Mouse (Mus musculus) intestine, postnatal 0 days (tissue): ENCODE data around the gene Ccm2. TPM values are rescaled to one million over a fixed set of nuclear protein-coding genes. Genes with fewer than 3 reads are reported as not detected.

ENCODE experiments used
- ATAC-seq: fragments of 200-750 bp; cut with Nextera tagmentation; 2 replicates; pipeline ENCODE4 v1.8.0; 2017; ENCODE audit warnings: mild to moderate bottlenecking, moderate TSS enrichment, moderate library complexity
- H3K27ac ChIP-seq: fragments of 300-500 bp; sonication (generic); 2 replicates; pipeline ENCODE4 v1.5.1; 2014; ENCODE audit warnings: mild to moderate bottlenecking, low read depth, low read length, moderate library complexity
- H3K27me3 ChIP-seq: fragments of 300-500 bp; sonication (generic); replicated peaks from 2 replicates; pipeline ENCODE4 v1.6.1; 2014; ENCODE audit warnings: low read length, mixed read lengths; ENCODE audit not compliant: control insufficient read depth, insufficient read depth
- H3K36me3 ChIP-seq: fragments of 300-500 bp; sonication (generic); 2 replicates; pipeline ENCODE4 v1.6.1; 2014; ENCODE audit warnings: mild to moderate bottlenecking, moderate library complexity; ENCODE audit not compliant: control insufficient read depth, insufficient read depth
- H3K4me1 ChIP-seq: fragments of 300-500 bp; sonication (generic); replicated peaks from 2 replicates; pipeline ENCODE4 v1.6.1; 2014; ENCODE audit warnings: antibody characterized with exemption, low read length, mixed read lengths; ENCODE audit not compliant: control insufficient read depth, insufficient read depth
- H3K4me2 ChIP-seq: fragments of 300-500 bp; sonication (generic); replicated peaks from 2 replicates; pipeline ENCODE4 v1.6.1; 2014; ENCODE audit warnings: low read depth, mild to moderate bottlenecking, moderate library complexity
- H3K4me3 ChIP-seq: fragments of 300-500 bp; sonication (generic); 2 replicates; pipeline ENCODE4 v1.5.1; 2014; ENCODE audit warnings: low read depth, low read length
- H3K9ac ChIP-seq: fragments of 300-500 bp; sonication (generic); 2 replicates; pipeline ENCODE4 v1.6.1; 2014; ENCODE audit warnings: mild to moderate bottlenecking, low read depth, low read length
- H3K9me3 ChIP-seq: fragments of 300-500 bp; sonication (generic); 2 replicates; pipeline ENCODE4 v1.6.1; 2016; ENCODE audit warnings: mixed run types; ENCODE audit not compliant: control insufficient read depth
- CTCF ChIP-seq: sonication (generic); IDR thresholded peaks from 2 replicates; pipeline ENCODE4 v1.5.1; 2016; ENCODE audit warnings: low read depth, mild to moderate bottlenecking, control low read depth, antibody characterized with exemption, moderate library complexity
- WGBS: fragments of 180-500 bp; shearing (Covaris S2); extraction: QIAGEN DNeasy Blood & Tissue Kit; methylation state at CpG from one replicate; pipeline ENCODE4 v1.1.7; 2014; 5-methylcytosine and 5-hydroxymethylcytosine counted together
- polyA plus RNA-seq: library from polyadenylated mRNA; unstranded; fragments of >200 nt; fragmentation: Nextera tagmentation; extraction: Ambion mirVana; gene quantifications from 2 replicates; pipeline ENCODE4 v1.2.1, GENCODE M21; 2015

The Ccm2 gene
- polyA plus RNA-seq, 1 experiment from 2014 or later, result 37.2 TPM

- 86% methylated on average over 4 of the region's 4 CpGs for WGBS
- H3K27ac ChIP-seq, result no peak overlapping the region
- no peak for TF ChIP-seq CTCF
Observed at GRCm38 (mm10) chr11:6627731-6628130, 81.0 kb downstream of the Ccm2 start.

GRCm38 (mm10) chr11:6628568-6628967, 81.9 kb downstream of the Ccm2 start:
- 0 out of 2 replicates have a peak, but pooled peaks have one; percentile 23 for ATAC-seq
- no peak overlapping the region for H3K9ac ChIP-seq
- 23% methylated on average over 4 of the region's 4 CpGs for WGBS

More at GRCm38 (mm10) chr11:6627731-6628130, 81.0 kb downstream of the Ccm2 start:
- no peak overlapping the region for H3K4me2 ChIP-seq
- H3K4me1 ChIP-seq, result no peaks in the 10 kb centered on the region
- H3K9ac ChIP-seq, result no peak overlapping the region
- ATAC-seq, result no peak
- H3K9me3 ChIP-seq, result no peaks in the 10 kb centered on the region
- H3K36me3 ChIP-seq, result peaks cover 17% of the 10 kb centered on the region; the same call in 1 of the 2 replicates
- H3K4me3 ChIP-seq, result no peak overlapping the region
- no peaks in the 10 kb centered on the region for H3K27me3 ChIP-seq

GRCm38 (mm10) chr11:6629655-6630054, 83.0 kb downstream of the Ccm2 start:
- ATAC-seq, result no peak
- TF ChIP-seq CTCF, result peak; percentile 60
- no peak overlapping the region for H3K27ac ChIP-seq
- 0 out of 2 replicates have a peak, but pooled peaks cover 1% of the 10 kb centered on the region for H3K36me3 ChIP-seq
- H3K9me3 ChIP-seq, result no peaks in the 10 kb centered on the region
- H3K4me2 ChIP-seq, result no peak overlapping the region
- H3K27me3 ChIP-seq, result no peaks in the 10 kb centered on the region
- no peak overlapping the region for H3K9ac ChIP-seq
- H3K4me1 ChIP-seq, result no peaks in the 10 kb centered on the region
- no peak overlapping the region for H3K4me3 ChIP-seq

More at GRCm38 (mm10) chr11:6628568-6628967, 81.9 kb downstream of the Ccm2 start:
- no peak overlapping the region for H3K4me3 ChIP-seq
- no peak overlapping the region for H3K27ac ChIP-seq
- no peaks in the 10 kb centered on the region for H3K27me3 ChIP-seq
- H3K36me3 ChIP-seq, result peaks cover 12% of the 10 kb centered on the region; the same call in 1 of the 2 replicates
- no peak overlapping the region for H3K4me2 ChIP-seq
- peak; percentile 81 for TF ChIP-seq CTCF
- H3K9me3 ChIP-seq, result no peaks in the 10 kb centered on the region
- no peaks in the 10 kb centered on the region for H3K4me1 ChIP-seq

GRCm38 (mm10) chr11:6636150-6636549, 89.5 kb downstream of the Ccm2 start:
- Histone ChIP-seq H3K9ac (no peak overlapping the region), H3K4me1 (no peaks in the 10 kb centered on the region), H3K4me2 (no peak overlapping the region), H3K27me3 (no peaks in the 10 kb centered on the region), H3K9me3 (no peaks in the 10 kb centered on the region), H3K36me3 (no peaks in the 10 kb centered on the region), H3K27ac (no peak overlapping the region), H3K4me3 (no peak overlapping the region)
- no peak for ATAC-seq
- no peak for TF ChIP-seq CTCF
- WGBS, result 68% methylated on average over 8 of the region's 8 CpGs

- H3K9ac ChIP-seq, result no peak within 1 kb of the TSS
- no peak within 1 kb of the TSS for H3K4me3 ChIP-seq
- no peak within 1 kb of the TSS for H3K27ac ChIP-seq
- TF ChIP-seq CTCF, result no peak
- no peaks in the 10 kb centered on the region for H3K9me3 ChIP-seq
- ATAC-seq, result no peak
- H3K4me2 ChIP-seq, result no peak within 1 kb of the TSS
- no peaks in the 10 kb centered on the region for H3K27me3 ChIP-seq
- WGBS, result 90% methylated on average over 4 of the region's 4 CpGs
- no peaks in the 10 kb centered on the region for H3K4me1 ChIP-seq
- no peaks in the 10 kb centered on the region for H3K36me3 ChIP-seq
Observed at GRCm38 (mm10) chr11:6638537-6638936, 91.8 kb downstream of the Ccm2 start, which contains the start of gene Wap. TSS of gene Wap (minus strand) at chr11:6638637.

GRCm38 (mm10) chr11:6639072-6639471, 92.4 kb downstream of the Ccm2 start:
- Histone ChIP-seq H3K4me1 (no peaks in the 10 kb centered on the region), H3K9ac (no peak overlapping the region), H3K4me2 (no peak overlapping the region), H3K36me3 (no peaks in the 10 kb centered on the region), H3K27ac (no peak overlapping the region), H3K4me3 (no peak overlapping the region), H3K9me3 (no peaks in the 10 kb centered on the region), H3K27me3 (no peaks in the 10 kb centered on the region)
- 72% methylated on average over 6 of the region's 6 CpGs for WGBS
- no peak for TF ChIP-seq CTCF
- no peak for ATAC-seq

GRCm38 (mm10) chr11:6644566-6644965, 97.9 kb downstream of the Ccm2 start:
- no peak for ATAC-seq
- Histone ChIP-seq H3K9me3 (no peaks in the 10 kb centered on the region), H3K4me3 (no peak overlapping the region), H3K36me3 (no peaks in the 10 kb centered on the region), H3K4me2 (no peak overlapping the region), H3K4me1 (no peaks in the 10 kb centered on the region), H3K27me3 (no peaks in the 10 kb centered on the region), H3K27ac (no peak overlapping the region), H3K9ac (no peak overlapping the region)
- 81% methylated on average over 6 of the region's 6 CpGs for WGBS
- TF ChIP-seq CTCF, result no peak

Other genes with a start within 250 kb of the Ccm2 start
- gene Zmiz2, start 157.8 kb upstream of the Ccm2 start, polyA plus RNA-seq, result 7.8 and 8.0 TPM in 2 replicates
- gene Ppia, start 131.4 kb upstream of the Ccm2 start, polyA plus RNA-seq, result 3,711 and 4,178 TPM in 2 replicates
- gene H2afv, start 102.4 kb upstream of the Ccm2 start, polyA plus RNA-seq, result 343 and 346 TPM in 2 replicates
- gene Purb, start 71.0 kb upstream of the Ccm2 start, polyA plus RNA-seq, result 21.6 and 25.1 TPM in 2 replicates
- gene Myo1g, start 25.9 kb upstream of the Ccm2 start, polyA plus RNA-seq, result 0.87 and 0.95 TPM in 2 replicates
- 4.0 and 4.8 TPM in 2 replicates for gene Nacad, start 59.2 kb downstream of the Ccm2 start, polyA plus RNA-seq
- gene Tbrg4, start 79.2 kb downstream of the Ccm2 start, polyA plus RNA-seq, result 30.8 and 32.6 TPM in 2 replicates
- 1.3 and 4.3 TPM in 2 replicates for gene Wap, start 91.8 kb downstream of the Ccm2 start, polyA plus RNA-seq
- 2.8 and 2.9 TPM in 2 replicates for gene Ramp3, start 111.6 kb downstream of the Ccm2 start, polyA plus RNA-seq